Mouse (Mus musculus): Measurements from ENCODE around the gene Rps18. TPM values are rescaled to one million over a fixed set of nuclear protein-coding genes. Genes with fewer than 3 reads are reported as not detected.

Gene Rps18
- polyA plus RNA-seq, 1 experiment: 584 TPM

GRCm38 (mm10) chr17:33914969-33915391 is 40.8 kb downstream of the Rps18 start:
- no peaks in the 10 kb centered on the region for H3K27me3 ChIP-seq (ENCODE audit: control insufficient read depth, insufficient read depth, low read length)
- H3K27ac ChIP-seq (ENCODE audit: control insufficient read depth, insufficient read depth, low read length): no peak overlapping the region
- H3K4me1 ChIP-seq (replicated peaks; ENCODE audit: control insufficient read depth, insufficient read depth, low read length): peaks cover 25% of the 10 kb centered on the region
- WGBS: 89% methylated on average over 13 of the region's 13 CpGs
- TF ChIP-seq CTCF (IDR thresholded peaks at IDR 0.05; ENCODE audit: borderline replicate concordance, control insufficient read depth, extremely low read depth, insufficient read depth, low read length, poor library complexity): no peak
- TF ChIP-seq POLR2A (IDR thresholded peaks at IDR 0.05; ENCODE audit: control insufficient read depth, extremely low read depth, insufficient read depth, low read length, poor library complexity): no peak
- H3K36me3 ChIP-seq (ENCODE audit: control insufficient read depth, insufficient read depth, low read length): peaks cover 25% of the 10 kb centered on the region
- no peak for DNase-seq
- H3K4me3 ChIP-seq (ENCODE audit: control insufficient read depth, insufficient read depth, low read length): no peak overlapping the region

DNA sequence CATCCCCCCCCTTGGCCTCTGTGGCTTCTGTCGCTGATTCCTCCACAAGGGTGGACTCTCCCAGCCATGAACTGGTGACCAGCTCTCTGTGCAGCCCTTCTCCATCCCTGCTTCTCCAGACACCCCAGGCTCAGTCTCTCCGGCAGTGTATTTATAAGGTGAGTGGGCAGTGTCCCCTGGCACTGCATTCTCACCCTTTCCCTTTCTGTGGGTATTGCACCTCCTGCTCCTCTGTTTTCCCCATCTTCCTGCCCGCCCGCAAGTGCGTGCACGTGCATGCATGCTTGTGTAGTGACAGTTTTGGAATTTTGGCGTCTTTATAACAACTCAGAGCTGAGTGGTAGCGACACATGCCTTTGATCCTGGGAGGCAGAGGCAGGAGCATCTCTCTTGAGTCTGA is 41.9 kb downstream of the Rps18 start:
- DNase-seq: no peak
- WGBS: 96% methylated on average over 8 of the region's 8 CpGs
- H3K27ac ChIP-seq (ENCODE audit: control insufficient read depth, insufficient read depth, low read length): no peak overlapping the region
- H3K36me3 ChIP-seq (ENCODE audit: control insufficient read depth, insufficient read depth, low read length): peaks cover 25% of the 10 kb centered on the region
- no peaks in the 10 kb centered on the region for H3K27me3 ChIP-seq (ENCODE audit: control insufficient read depth, insufficient read depth, low read length)
- H3K4me3 ChIP-seq (ENCODE audit: control insufficient read depth, insufficient read depth, low read length): no peak overlapping the region
- peaks cover 24% of the 10 kb centered on the region for H3K4me1 ChIP-seq (replicated peaks; ENCODE audit: control insufficient read depth, insufficient read depth, low read length)
- TF ChIP-seq POLR2A (IDR thresholded peaks at IDR 0.05; ENCODE audit: control insufficient read depth, extremely low read depth, insufficient read depth, low read length, poor library complexity) (no peak), CTCF (IDR thresholded peaks at IDR 0.05; ENCODE audit: borderline replicate concordance, control insufficient read depth, extremely low read depth, insufficient read depth, low read length, poor library complexity) (no peak)

DNA sequence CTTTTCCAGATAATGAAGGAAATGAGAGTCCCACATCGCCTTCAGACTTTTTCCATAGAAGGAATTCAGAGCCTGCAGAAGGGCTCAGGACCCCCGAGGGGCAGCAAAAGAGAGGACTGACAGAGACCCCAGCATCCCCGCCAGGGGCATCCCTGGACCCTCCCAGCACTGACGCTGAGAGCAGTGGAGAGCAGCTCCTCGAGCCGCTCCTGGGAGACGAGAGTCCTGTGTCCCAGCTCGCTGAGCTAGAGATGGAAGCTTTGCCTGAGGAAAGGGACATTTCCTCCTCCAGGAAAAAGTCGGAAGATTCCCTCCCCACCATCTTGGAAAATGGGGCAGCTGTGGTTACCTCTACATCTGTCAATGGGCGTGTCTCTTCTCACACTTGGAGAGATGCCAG is 42.5 kb downstream of the Rps18 start:
- DNase-seq: no peak
- Histone ChIP-seq H3K4me1 (replicated peaks; ENCODE audit: control insufficient read depth, insufficient read depth, low read length) (peaks cover 27% of the 10 kb centered on the region), H3K4me3 (ENCODE audit: control insufficient read depth, insufficient read depth, low read length) (no peak overlapping the region), H3K36me3 (ENCODE audit: control insufficient read depth, insufficient read depth, low read length) (peaks cover 25% of the 10 kb centered on the region), H3K27me3 (ENCODE audit: control insufficient read depth, insufficient read depth, low read length) (no peaks in the 10 kb centered on the region), H3K27ac (ENCODE audit: control insufficient read depth, insufficient read depth, low read length) (no peak overlapping the region)
- WGBS: 94% methylated on average over 10 of the region's 10 CpGs
- TF ChIP-seq CTCF (IDR thresholded peaks at IDR 0.05; ENCODE audit: borderline replicate concordance, control insufficient read depth, extremely low read depth, insufficient read depth, low read length, poor library complexity) (no peak), POLR2A (IDR thresholded peaks at IDR 0.05; ENCODE audit: control insufficient read depth, extremely low read depth, insufficient read depth, low read length, poor library complexity) (no peak)

DNA sequence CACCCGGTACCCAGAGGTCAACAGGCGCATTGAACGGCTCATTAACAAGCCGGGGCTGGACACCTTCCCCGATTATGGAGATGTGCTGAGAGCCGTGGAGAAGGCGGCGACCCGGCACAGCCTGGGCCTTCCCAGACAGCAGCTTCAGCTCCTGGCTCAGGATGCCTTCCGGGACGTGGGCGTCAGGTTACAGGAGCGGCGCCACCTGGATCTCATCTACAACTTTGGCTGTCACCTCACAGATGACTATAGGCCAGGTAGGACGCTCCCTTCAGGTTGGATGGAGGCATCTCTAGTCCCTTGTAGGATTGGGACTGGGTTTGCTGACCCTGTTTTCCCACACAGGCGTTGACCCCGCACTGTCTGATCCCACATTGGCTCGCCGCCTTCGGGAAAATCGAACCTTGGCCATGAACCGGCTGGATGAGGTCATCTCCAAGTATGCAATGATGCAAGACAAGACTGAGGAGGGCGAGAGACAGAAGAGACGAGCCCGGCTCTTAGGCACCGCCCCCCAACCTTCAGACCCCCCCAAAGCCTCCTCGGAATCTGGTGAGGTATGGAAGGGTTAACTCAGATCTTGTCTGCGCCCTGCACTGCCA is 43.9 kb downstream of the Rps18 start:
- DNase-seq: no peak
- 92% methylated on average over 28 of the region's 28 CpGs for WGBS
- Histone ChIP-seq H3K4me1 (replicated peaks; ENCODE audit: control insufficient read depth, insufficient read depth, low read length) (peaks cover 26% of the 10 kb centered on the region), H3K27me3 (ENCODE audit: control insufficient read depth, insufficient read depth, low read length) (no peaks in the 10 kb centered on the region), H3K4me3 (ENCODE audit: control insufficient read depth, insufficient read depth, low read length) (no peak overlapping the region), H3K27ac (ENCODE audit: control insufficient read depth, insufficient read depth, low read length) (no peak overlapping the region), H3K36me3 (ENCODE audit: control insufficient read depth, insufficient read depth, low read length) (peaks cover 25% of the 10 kb centered on the region)
- TF ChIP-seq POLR2A (IDR thresholded peaks at IDR 0.05; ENCODE audit: control insufficient read depth, extremely low read depth, insufficient read depth, low read length, poor library complexity) (no peak), CTCF (IDR thresholded peaks at IDR 0.05; ENCODE audit: borderline replicate concordance, control insufficient read depth, extremely low read depth, insufficient read depth, low read length, poor library complexity) (no peak)

DNA sequence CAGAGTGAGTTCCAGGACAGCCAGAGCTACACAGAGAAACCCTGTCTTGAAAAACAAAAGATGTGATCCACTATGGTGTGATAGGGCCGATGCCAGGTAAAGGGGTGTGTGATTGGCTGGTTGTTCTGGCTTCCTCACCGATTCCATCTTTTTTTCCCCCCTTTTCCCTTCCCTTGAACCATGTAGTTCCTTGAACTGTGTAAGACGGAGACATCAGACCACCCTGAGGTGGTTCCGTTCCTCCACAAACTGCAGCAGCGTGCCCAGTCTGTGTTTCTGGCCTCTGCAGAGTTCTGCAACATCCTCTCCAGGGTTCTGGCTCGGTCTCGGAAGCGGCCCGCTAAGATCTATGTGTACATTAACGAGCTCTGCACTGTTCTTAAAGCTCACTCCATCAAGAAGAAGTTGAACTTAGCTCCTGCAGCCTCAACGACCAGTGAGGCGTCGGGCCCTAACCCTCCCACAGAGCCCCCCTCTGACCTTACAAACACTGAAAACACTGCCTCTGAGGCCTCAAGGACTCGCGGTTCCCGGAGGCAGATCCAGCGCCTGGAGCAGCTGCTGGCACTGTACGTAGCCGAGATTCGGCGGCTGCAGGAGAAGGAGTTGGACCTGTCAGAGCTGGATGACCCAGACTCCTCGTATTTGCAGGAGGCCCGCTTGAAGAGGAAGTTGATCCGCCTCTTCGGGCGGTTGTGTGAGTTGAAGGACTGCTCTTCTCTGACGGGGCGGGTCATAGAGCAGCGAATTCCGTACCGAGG is 44.6 kb downstream of the Rps18 start:
- H3K27me3 ChIP-seq (ENCODE audit: control insufficient read depth, insufficient read depth, low read length): no peaks in the 10 kb centered on the region
- peaks cover 25% of the 10 kb centered on the region for H3K36me3 ChIP-seq (ENCODE audit: control insufficient read depth, insufficient read depth, low read length)
- H3K4me1 ChIP-seq (replicated peaks; ENCODE audit: control insufficient read depth, insufficient read depth, low read length): peaks cover 23% of the 10 kb centered on the region
- 93% methylated on average over 31 of the region's 31 CpGs for WGBS
- TF ChIP-seq CTCF (IDR thresholded peaks at IDR 0.05; ENCODE audit: borderline replicate concordance, control insufficient read depth, extremely low read depth, insufficient read depth, low read length, poor library complexity): no peak
- no peak for TF ChIP-seq POLR2A (IDR thresholded peaks at IDR 0.05; ENCODE audit: control insufficient read depth, extremely low read depth, insufficient read depth, low read length, poor library complexity)
- H3K4me3 ChIP-seq (ENCODE audit: control insufficient read depth, insufficient read depth, low read length): no peak overlapping the region
- DNase-seq: no peak
- H3K27ac ChIP-seq (ENCODE audit: control insufficient read depth, insufficient read depth, low read length): no peak overlapping the region

GRCm38 (mm10) chr17:33910346-33911051 is 45.3 kb downstream of the Rps18 start:
- peak overlapping the region; percentile 85; the same call in 1 of the 2 replicates for H3K27ac ChIP-seq (ENCODE audit: control insufficient read depth, insufficient read depth, low read length)
- peak overlapping the region; percentile 94 for H3K4me3 ChIP-seq (ENCODE audit: control insufficient read depth, insufficient read depth, low read length)
- H3K4me1 ChIP-seq (replicated peaks; ENCODE audit: control insufficient read depth, insufficient read depth, low read length): peaks cover 23% of the 10 kb centered on the region
- H3K27me3 ChIP-seq (ENCODE audit: control insufficient read depth, insufficient read depth, low read length): no peaks in the 10 kb centered on the region
- no peak for TF ChIP-seq CTCF (IDR thresholded peaks at IDR 0.05; ENCODE audit: borderline replicate concordance, control insufficient read depth, extremely low read depth, insufficient read depth, low read length, poor library complexity)
- TF ChIP-seq POLR2A (IDR thresholded peaks at IDR 0.05; ENCODE audit: control insufficient read depth, extremely low read depth, insufficient read depth, low read length, poor library complexity): no peak
- WGBS: 48% methylated on average over 11 of the region's 11 CpGs
- peaks cover 25% of the 10 kb centered on the region for H3K36me3 ChIP-seq (ENCODE audit: control insufficient read depth, insufficient read depth, low read length)
- no peak for DNase-seq
